Mouse (Mus musculus) ES-Bruce4 (cell line): Measurements from ENCODE around the gene Olfr704. TPM values are rescaled to one million over a fixed set of nuclear protein-coding genes. Genes with fewer than 3 reads are reported as not detected.

Experiments used
- H3K27ac ChIP-seq: 2 replicates; pipeline ENCODE4 v1.5.1; 2012; ENCODE audit warnings: low read length, inconsistent platforms; ENCODE audit not compliant: insufficient read depth
- H3K27me3 ChIP-seq: 2 replicates; pipeline ENCODE4 v1.6.1; 2012; ENCODE audit warnings: mild to moderate bottlenecking, low read length, inconsistent platforms; ENCODE audit not compliant: control insufficient read depth, poor library complexity, insufficient read depth, severe bottlenecking
- H3K36me3 ChIP-seq: 2 replicates; pipeline ENCODE4 v1.6.1; 2012; ENCODE audit warnings: inconsistent platforms, mild to moderate bottlenecking, low read length, moderate library complexity; ENCODE audit not compliant: control insufficient read depth, poor library complexity, insufficient read depth, severe bottlenecking
- H3K4me1 ChIP-seq: one replicate; pipeline ENCODE4 v1.8.1; 2011; ENCODE audit warnings: low read length; ENCODE audit not compliant: control insufficient read depth, insufficient read depth
- H3K4me3 ChIP-seq: 2 replicates; pipeline ENCODE4 v1.5.1; 2011; ENCODE audit warnings: low read depth, mild to moderate bottlenecking, low read length
- H3K9ac ChIP-seq: 2 replicates; pipeline ENCODE4 v1.6.1; 2012; ENCODE audit warnings: low read depth, mild to moderate bottlenecking, inconsistent platforms; ENCODE audit not compliant: poor library complexity, severe bottlenecking
- H3K9me3 ChIP-seq: replicated peaks from 2 replicates; pipeline ENCODE4 v1.6.1; 2012; ENCODE audit warnings: mild to moderate bottlenecking, low read length, inconsistent platforms; ENCODE audit not compliant: control insufficient read depth, poor library complexity, insufficient read depth, severe bottlenecking
- CTCF ChIP-seq: IDR thresholded peaks from one replicate; pipeline ENCODE4 v1.8.1; 2011; ENCODE audit warnings: low read depth, low read length
- EP300 ChIP-seq: IDR thresholded peaks from 2 replicates; pipeline ENCODE4 v1.6.1; 2011; ENCODE audit warnings: low read depth, low read length; ENCODE audit not compliant: insufficient read depth
- POLR2A ChIP-seq: IDR thresholded peaks from one replicate; pipeline ENCODE4 v1.8.1; 2011; ENCODE audit warnings: low read length; ENCODE audit not compliant: insufficient read depth
- polyA plus RNA-seq: library from polyadenylated mRNA; stranded (reverse); fragments of >200 nt; gene quantifications from 2 replicates; pipeline ENCODE4 v1.2.4, GENCODE M21; 2011; ENCODE audit warnings: low read depth; ENCODE audit not compliant: missing spikeins, insufficient read depth, insufficient read length

Olfr704 gene
- polyA plus RNA-seq: not detected in 2 replicates

GRCm38 (mm10) chr7:106862885-106863284, at the start of gene Olfr704:
Olfr704 (plus strand) TSS chr7:106863185.
- Histone ChIP-seq H3K9me3 (no peaks in the 10 kb centered on the region), H3K4me1 (no peaks in the 10 kb centered on the region), H3K27me3 (no peaks in the 10 kb centered on the region), H3K9ac (no peak within 1 kb of the TSS), H3K27ac (no peak within 1 kb of the TSS), H3K36me3 (no peaks in the 10 kb centered on the region), H3K4me3 (no peak within 1 kb of the TSS)
- TF ChIP-seq POLR2A: no peak

GRCm38 (mm10) chr7:106813829-106814228, 49.2 kb upstream of the Olfr704 start, which contains the start of gene Olfr701:
Olfr701 (plus strand) TSS chr7:106814129.
- TF ChIP-seq CTCF: no peak
- no peak for TF ChIP-seq POLR2A
- TF ChIP-seq EP300: no peak
- H3K9me3 ChIP-seq: no peaks in the 10 kb centered on the region
- H3K9ac ChIP-seq: no peak within 1 kb of the TSS
- H3K4me1 ChIP-seq: no peaks in the 10 kb centered on the region
- no peaks in the 10 kb centered on the region for H3K27me3 ChIP-seq
- H3K4me3 ChIP-seq: no peak within 1 kb of the TSS
- no peaks in the 10 kb centered on the region for H3K36me3 ChIP-seq
- H3K27ac ChIP-seq: no peak within 1 kb of the TSS

- Histone ChIP-seq H3K9ac (no peak overlapping the region), H3K4me3 (no peak overlapping the region), H3K27ac (no peak overlapping the region), H3K36me3 (no peaks in the 10 kb centered on the region), H3K9me3 (no peaks in the 10 kb centered on the region), H3K27me3 (no peaks in the 10 kb centered on the region), H3K4me1 (no peaks in the 10 kb centered on the region)
- no peak for TF ChIP-seq POLR2A
- no peak for TF ChIP-seq EP300
- TF ChIP-seq CTCF: no peak
Measured at GRCm38 (mm10) chr7:106815775-106816174, 47.2 kb upstream of the Olfr704 start.

GRCm38 (mm10) chr7:106818414-106818813, 44.6 kb upstream of the Olfr704 start:
- no peak overlapping the region for H3K27ac ChIP-seq
- no peaks in the 10 kb centered on the region for H3K4me1 ChIP-seq
- no peak overlapping the region for H3K4me3 ChIP-seq
- no peak overlapping the region for H3K9ac ChIP-seq
- TF ChIP-seq CTCF (no peak), POLR2A (no peak), EP300 (no peak)
- H3K27me3 ChIP-seq: no peaks in the 10 kb centered on the region
- H3K9me3 ChIP-seq: no peaks in the 10 kb centered on the region
- H3K36me3 ChIP-seq: no peaks in the 10 kb centered on the region

- Histone ChIP-seq H3K4me3 (no peak within 1 kb of the TSS), H3K36me3 (no peaks in the 10 kb centered on the region), H3K27me3 (no peaks in the 10 kb centered on the region), H3K9me3 (no peaks in the 10 kb centered on the region), H3K4me1 (no peaks in the 10 kb centered on the region), H3K27ac (no peak within 1 kb of the TSS), H3K9ac (no peak within 1 kb of the TSS)
- TF ChIP-seq EP300 (no peak), CTCF (no peak), POLR2A (no peak)
Measured at GRCm38 (mm10) chr7:106833793-106834192, 29.2 kb upstream of the Olfr704 start, which contains the start of gene Olfr702. Olfr702 (minus strand) TSS chr7:106833893.

GRCm38 (mm10) chr7:106843060-106843459, 19.9 kb upstream of the Olfr704 start, which contains the start of gene Olfr703:
Olfr703 (plus strand) TSS chr7:106843360.
- Histone ChIP-seq H3K27ac (no peak within 1 kb of the TSS), H3K36me3 (no peaks in the 10 kb centered on the region), H3K4me1 (no peaks in the 10 kb centered on the region), H3K9ac (no peak within 1 kb of the TSS), H3K4me3 (no peak within 1 kb of the TSS), H3K9me3 (no peaks in the 10 kb centered on the region), H3K27me3 (no peaks in the 10 kb centered on the region)
- no peak for TF ChIP-seq POLR2A
- TF ChIP-seq CTCF: no peak
- TF ChIP-seq EP300: no peak
